Mouse (Mus musculus): ENCODE measurements around the gene Gm36079.
"Not testable (repeated sequence)": the region's sequence is repeated elsewhere in the genome, so short reads cannot be mapped to it uniquely, and the experiment has no call there.

Gene Gm36079

GRCm38 (mm10) chr13:120026911-120027310 lies at the start of gene Gm36079:
Gene Gm36079 (minus strand): TSS chr13:120027011.
- DNase-seq (ENCODE audit: low read depth) = not testable (repeated sequence)

- DNase-seq (ENCODE audit: low read depth) = not testable (repeated sequence)
Observed at GRCm38 (mm10) chr13:120070878-120071277, 44.1 kb upstream of the Gm36079 start.

DNA sequence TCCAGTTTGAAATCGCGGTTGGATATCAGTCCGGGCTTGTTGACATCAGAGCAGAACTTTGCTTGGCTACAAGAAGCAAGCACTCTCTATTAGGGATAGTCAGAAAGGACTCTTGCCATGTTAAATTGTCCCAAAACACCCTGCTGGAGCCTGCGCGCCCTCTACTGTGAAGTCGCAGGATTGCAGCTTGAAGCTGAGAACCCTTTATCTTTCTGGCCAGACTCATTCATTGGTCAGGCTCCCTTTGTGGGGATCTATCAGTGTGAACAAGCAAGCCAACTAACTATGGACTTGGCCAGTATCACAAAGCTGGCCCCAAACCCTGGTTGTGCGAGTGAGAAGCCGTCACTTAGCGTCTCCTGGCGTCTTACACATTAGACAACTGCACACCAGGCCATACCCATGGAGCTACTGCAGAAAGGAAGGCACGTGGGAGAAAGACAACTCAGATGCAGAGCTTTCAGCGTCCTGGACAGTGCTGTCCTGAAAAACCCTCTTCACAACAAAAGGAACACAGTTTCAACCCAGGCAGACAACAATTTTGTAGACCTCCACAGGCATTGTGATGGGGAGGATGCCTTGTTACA lies 43.3 kb upstream of the Gm36079 start:
- DNase-seq (ENCODE audit: low read depth) = not testable (repeated sequence)

DNA sequence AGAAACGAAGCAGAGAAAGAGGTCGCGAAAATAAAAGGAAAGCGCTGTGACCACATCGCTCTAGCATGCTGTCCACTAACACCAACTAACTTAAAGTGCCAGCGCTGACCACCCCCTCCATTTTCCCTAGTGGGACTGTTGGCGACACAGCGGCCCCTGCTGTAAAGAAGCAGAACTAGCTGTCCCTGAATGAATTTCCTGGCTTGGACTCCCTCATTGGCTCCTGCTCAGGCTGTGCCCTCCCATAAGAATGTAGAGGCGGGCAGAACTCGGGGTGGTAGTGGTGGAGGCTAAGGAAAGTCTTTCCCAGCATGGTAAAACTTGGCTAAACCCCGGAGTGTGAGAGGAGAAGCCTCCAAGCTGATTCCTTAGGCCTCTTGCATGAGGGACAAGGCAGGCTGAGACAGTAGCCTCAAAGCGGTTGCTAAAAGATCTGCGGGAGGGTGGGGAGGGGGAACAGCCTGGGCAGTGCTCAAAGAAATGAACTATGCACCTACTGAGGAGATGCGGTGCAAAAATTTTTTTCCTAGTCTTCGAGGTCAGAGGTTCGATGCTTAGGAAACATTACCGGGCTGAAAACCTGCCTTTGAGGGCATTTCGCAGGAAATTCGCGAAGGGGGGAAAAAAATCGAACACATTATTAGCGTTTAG lies 36.8 kb upstream of the Gm36079 start:
- not testable (repeated sequence) for DNase-seq (ENCODE audit: low read depth)

GRCm38 (mm10) chr13:120062903-120063302 lies 36.1 kb upstream of the Gm36079 start:
- DNase-seq (ENCODE audit: low read depth) = not testable (repeated sequence)

DNA sequence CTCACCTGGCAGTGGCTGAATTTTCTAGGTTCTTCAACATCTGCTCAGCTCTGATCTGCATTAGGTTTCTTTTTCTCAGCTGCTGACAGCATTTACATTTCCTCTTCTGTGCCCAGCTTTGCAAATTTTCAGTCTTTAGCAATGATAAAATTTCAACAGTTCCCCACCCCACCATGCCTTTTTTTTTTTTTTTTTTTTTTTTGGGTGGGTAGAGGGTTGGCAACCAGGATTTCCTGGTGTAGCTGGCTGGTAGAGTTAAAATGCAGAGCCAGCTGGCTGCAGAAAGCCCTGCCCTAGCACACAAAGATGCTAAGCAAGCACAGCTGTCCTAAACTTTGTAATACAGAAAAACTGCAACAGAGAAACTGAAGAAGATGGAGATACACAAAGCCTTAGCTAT lies 25.3 kb upstream of the Gm36079 start, which contains the start of gene Gm21188:
TSS of gene Gm21188 (minus strand) at position 110 of the 400 bp plus-strand sequence.
- DNase-seq (ENCODE audit: low read depth) = not testable (repeated sequence)

- DNase-seq (ENCODE audit: low read depth) = not testable (repeated sequence)
Observed at GRCm38 (mm10) chr13:120048608-120049007, 21.8 kb upstream of the Gm36079 start.

DNA sequence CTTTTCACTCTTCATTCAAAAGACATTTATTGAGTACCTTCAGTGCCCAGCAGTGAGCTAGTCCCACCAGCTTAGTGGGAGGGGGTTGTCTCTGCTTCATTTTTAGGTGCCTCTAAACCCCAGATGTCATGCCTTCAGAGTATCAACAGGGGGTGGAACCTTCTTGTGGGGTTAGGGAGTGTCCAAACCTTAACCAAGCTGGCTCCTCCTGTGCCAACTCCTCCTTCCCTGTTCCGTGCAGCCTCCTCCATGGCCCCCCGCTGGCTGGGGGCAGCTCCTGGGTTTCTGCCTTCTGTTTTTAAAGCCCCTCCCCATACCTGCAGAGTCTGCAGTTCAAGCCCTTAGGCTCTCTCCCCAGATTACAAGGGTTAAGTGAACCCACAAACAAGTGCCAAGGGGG lies 21.4 kb upstream of the Gm36079 start:
- DNase-seq (ENCODE audit: low read depth) = not testable (repeated sequence)

DNA sequence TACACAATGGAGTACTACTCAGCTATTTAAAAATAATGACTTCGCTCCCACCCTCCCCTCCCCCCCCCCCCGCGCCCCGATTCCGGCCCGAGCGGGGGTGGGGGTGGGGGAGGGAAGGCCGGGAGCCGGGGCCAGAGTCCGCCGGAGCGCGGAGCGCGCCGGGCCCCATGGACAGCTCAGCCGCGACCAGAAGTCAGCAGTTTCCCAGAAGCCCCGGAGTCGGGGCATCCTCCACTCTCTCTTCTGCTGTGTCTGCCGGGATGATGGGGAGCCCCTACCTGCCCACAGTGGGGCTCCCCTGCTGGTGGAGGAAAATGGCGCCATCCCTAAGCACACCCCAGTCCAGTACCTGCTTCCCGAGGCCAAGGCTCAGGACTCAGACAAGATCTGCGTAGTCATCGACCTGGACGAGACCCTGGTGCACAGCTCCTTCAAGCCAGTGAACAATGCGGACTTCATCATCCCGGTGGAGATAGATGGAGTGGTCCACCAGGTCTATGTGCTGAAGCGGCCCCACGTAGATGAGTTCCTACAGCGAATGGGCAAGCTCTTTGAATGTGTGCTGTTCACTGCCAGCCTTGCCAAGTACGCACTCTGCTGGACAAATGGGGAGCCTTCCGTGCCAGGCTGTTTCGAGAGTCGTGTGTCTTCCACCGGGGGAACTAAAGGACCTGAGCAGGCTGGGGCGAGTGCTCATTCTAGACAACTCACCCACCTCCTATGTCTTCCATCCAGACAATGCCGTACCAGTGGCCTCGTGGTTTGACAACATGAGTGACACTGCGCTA lies 19.8 kb upstream of the Gm36079 start:
- not testable (repeated sequence) for DNase-seq (ENCODE audit: low read depth)

DNA sequence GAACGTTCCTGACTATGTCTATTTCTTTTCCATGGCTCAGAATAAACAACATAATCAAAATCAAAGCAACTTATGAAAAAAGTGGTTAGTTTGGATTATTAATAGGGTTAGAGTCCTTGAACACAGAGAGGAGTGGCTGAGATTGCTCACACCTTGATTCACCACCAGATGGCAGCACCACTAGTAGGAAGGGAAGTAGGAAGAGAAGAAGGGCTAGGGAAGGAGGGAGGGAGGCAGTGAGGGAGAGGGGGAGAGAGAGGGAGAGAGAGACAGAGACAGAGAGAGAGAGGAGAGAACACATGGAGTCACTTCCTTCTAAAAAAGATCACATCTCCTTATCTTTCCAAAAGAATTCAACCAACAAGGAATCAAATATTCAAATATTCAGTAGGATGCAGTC lies 14.3 kb upstream of the Gm36079 start:
- peak; percentile 45 for DNase-seq (ENCODE audit: low read depth)

DNA sequence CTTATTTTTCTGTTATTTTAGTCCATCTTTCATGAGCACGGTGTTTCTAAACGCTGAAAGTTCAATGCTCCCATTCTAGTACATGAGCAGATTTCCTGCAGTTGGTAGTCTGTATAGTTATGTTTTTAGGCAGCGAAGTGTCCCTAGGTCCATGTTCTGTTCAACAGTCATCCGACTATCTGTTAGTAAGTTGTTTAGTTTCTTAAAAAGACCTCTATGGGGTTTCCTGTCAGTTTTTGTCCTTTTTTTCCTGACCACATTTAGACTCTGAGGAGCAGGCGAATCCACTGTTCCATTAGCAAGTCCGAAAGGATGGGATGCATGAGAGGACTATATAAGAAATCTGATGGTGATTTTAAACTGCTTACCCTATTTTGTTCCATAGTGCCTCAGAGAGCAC lies 11.1 kb upstream of the Gm36079 start:
- DNase-seq (ENCODE audit: low read depth) = not testable (repeated sequence)

GRCm38 (mm10) chr13:120036577-120037115 lies 9.8 kb upstream of the Gm36079 start:
- peak; percentile 34 for DNase-seq (ENCODE audit: low read depth)

DNA sequence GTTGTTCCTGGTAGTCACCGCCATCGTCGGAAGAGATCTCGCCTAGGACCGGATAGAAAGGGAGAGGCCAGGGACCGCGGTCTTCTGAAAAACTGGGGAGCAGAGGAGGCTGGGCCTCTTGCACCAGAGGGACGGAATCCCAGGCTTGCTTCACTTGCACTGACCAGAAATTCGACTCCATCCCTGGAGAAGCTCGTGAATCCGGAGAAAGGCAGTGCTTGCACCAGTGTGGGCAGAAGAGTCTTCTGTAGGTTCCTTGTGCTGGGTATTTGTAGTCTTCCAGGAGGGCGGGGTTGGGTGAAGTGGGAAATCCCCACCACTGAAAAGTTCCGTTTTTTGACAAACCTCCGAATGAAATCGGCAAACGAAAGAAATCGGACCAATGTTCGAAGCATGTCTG lies 8.3 kb upstream of the Gm36079 start:
- DNase-seq (ENCODE audit: low read depth) = not testable (repeated sequence)

DNA sequence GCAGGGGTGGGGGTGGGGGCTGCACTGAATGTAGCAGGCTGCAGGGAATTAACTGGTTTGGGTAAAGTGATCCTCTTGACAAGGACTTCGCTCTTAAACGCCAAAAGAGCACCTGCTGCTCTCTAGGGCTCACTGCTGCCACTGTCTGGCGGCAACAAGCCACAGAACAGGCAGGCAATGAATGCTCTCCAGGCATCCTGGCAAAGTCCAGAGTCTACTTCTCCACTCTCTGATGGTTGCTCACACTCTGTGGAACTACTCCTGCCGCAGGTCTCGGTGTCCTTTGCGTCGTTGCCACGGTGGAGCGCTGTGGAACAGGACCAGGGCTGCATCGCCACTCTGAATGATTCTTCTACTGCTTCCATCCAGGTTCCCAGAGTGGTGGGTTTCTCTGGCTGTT lies 7.8 kb upstream of the Gm36079 start:
- DNase-seq (ENCODE audit: low read depth) = not testable (repeated sequence)

DNA sequence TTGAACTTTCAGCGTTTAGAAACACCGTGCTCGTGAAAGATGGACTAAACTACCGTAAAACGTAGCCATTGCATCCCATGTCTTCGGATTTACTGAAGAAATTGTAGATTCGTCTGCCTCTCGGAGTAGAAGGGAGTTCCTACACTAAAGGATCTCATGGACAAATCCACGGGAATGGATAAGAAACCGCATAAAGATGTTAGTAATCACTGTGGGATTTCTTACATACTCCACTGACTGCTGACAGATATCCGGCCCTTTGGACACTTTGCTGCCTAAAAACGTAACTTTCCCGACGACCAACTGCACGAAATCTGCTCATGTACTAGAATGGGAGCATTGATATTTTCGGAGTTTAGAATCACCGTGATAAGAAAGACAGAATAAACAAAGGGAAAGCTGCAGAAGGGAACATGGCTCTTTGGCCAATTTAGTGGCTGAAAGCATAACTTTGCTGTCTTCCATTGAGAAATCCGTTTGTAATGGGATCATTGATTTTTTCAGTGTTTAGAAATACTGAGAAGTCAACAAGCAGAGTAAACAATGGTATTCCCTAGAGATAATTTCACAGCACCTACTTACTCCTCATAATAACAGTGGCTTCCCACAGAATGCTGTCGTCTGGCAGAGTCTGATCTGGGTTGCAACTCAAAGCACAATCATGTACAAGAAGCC lies 6.8 kb upstream of the Gm36079 start:
- peak; percentile 35 for DNase-seq (ENCODE audit: low read depth)

- DNase-seq (ENCODE audit: low read depth) = not testable (repeated sequence)
Observed at GRCm38 (mm10) chr13:120031676-120032075, 4.9 kb upstream of the Gm36079 start.

DNA sequence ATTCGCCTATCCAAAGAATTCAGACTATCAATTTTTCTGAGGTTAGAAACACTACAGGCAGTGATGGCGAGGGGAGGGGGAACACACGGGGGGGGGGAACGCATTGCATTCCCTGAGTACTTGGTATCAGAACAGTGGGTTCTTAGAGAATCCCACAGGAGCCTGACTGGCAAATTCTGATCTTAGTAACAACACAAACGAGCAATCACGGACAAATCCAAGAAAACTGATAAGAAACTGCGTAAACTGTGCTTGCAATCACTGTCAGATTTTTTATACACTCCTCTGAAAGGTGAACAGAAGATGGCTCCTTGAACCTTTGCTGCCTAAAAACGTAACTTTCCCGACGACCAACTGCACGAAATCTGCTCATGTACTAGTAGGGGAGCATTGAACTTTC lies 557 bp upstream of the Gm36079 start:
- DNase-seq (ENCODE audit: low read depth) = peak; percentile 21

DNA sequence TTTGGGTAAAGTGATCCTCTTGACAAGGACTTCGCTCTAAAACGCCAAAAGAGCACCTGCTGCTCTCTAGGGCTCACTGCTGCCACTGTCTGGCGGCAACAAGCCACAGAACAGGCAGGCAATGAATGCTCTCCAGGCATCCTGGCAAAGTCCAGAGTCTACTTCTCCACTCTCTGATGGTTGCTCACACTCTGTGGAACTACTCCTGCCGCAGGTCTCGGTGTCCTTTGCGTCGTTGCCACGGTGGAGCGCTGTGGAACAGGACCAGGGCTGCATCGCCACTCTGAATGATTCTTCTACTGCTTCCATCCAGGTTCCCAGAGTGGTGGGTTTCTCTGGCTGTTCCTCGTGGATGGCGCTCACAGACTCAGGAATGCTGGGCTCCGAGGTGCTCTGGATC lies 438 bp downstream of the Gm36079 start:
- not testable (repeated sequence) for DNase-seq (ENCODE audit: low read depth)

- DNase-seq (ENCODE audit: low read depth) = peak; percentile 5
Observed at GRCm38 (mm10) chr13:120025576-120025975, 1.2 kb downstream of the Gm36079 start.

GRCm38 (mm10) chr13:120025004-120025403 lies 1.8 kb downstream of the Gm36079 start:
- DNase-seq (ENCODE audit: low read depth) = peak; percentile 9

- DNase-seq (ENCODE audit: low read depth) = peak; percentile 15
Observed at GRCm38 (mm10) chr13:120024581-120024980, 2.2 kb downstream of the Gm36079 start.

DNA sequence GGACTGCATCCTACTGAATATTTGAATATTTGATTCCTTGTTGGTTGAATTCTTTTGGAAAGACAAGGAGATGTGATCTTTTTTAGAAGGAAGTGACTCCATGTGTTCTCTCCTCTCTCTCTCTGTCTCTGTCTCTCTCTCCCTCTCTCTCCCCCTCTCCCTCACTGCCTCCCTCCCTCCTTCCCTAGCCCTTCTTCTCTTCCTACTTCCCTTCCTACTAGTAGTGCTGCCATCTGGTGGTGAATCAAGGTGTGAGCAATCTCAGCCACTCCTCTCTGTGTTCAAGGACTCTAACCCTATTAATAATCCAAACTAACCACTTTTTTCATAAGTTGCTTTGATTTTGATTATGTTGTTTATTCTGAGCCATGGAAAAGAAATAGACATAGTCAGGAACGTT lies 5.3 kb downstream of the Gm36079 start:
- peak; percentile 16 for DNase-seq (ENCODE audit: low read depth)
